Mouse (Mus musculus) midbrain, embryonic 14.5 days (tissue): ENCODE data around the gene Gmip. TPM values are rescaled to one million over a fixed set of nuclear protein-coding genes. Genes with fewer than 3 reads are reported as not detected.

Experiments used
- polyA plus RNA-seq: library from polyadenylated mRNA; unstranded; fragments of >200 nt; fragmentation: Nextera tagmentation; extraction: Ambion mirVana; gene quantifications from 2 replicates; pipeline ENCODE4 v1.2.1, GENCODE M21; 2014

The Gmip gene
- polyA plus RNA-seq, 1 experiment from 2014 or later: 26.0 TPM

Other genes starting within 250 kb of the Gmip start
- gene Zfp868, start 183.1 kb upstream of the Gmip start, polyA plus RNA-seq: 41.4 and 48.1 TPM in 2 replicates
- 1.6 and 1.9 TPM in 2 replicates for gene Zfp964, start 154.2 kb upstream of the Gmip start, polyA plus RNA-seq
- 23.4 and 31.7 TPM in 2 replicates for gene Zfp869, start 98.0 kb upstream of the Gmip start, polyA plus RNA-seq
- gene Zfp963, start 58.7 kb upstream of the Gmip start, polyA plus RNA-seq: 9.6 and 10.6 TPM in 2 replicates
- gene Gm20422, start 33.8 kb upstream of the Gmip start, polyA plus RNA-seq: not detected in 2 replicates
- 49.6 and 50.6 TPM in 2 replicates for gene Atp13a1, start 17.5 kb upstream of the Gmip start, polyA plus RNA-seq
- gene Zfp866, start 17.5 kb upstream of the Gmip start, polyA plus RNA-seq: 40.1 and 50.4 TPM in 2 replicates
- gene Lpar2, start 13.8 kb downstream of the Gmip start, polyA plus RNA-seq: 1.2 TPM in 2 replicates
- 62.3 and 78.2 TPM in 2 replicates for gene Pbx4, start 23.8 kb downstream of the Gmip start, polyA plus RNA-seq
- 3.1 and 4.6 TPM in 2 replicates for gene Cilp2, start 79.0 kb downstream of the Gmip start, polyA plus RNA-seq
- 5.1 TPM in 2 replicates for gene Tssk6, start 93.5 kb downstream of the Gmip start, polyA plus RNA-seq
- 170 and 211 TPM in 2 replicates for gene Ndufa13, start 93.9 kb downstream of the Gmip start, polyA plus RNA-seq
- 8.4 and 11.9 TPM in 2 replicates for gene Yjefn3, start 94.0 kb downstream of the Gmip start, polyA plus RNA-seq
- gene Gatad2a, start 187.7 kb downstream of the Gmip start, polyA plus RNA-seq: 22.6 and 28.1 TPM in 2 replicates
- 65.2 and 76.3 TPM in 2 replicates for gene Mau2, start 234.1 kb downstream of the Gmip start, polyA plus RNA-seq
- 49.2 and 52.7 TPM in 2 replicates for gene Sugp1, start 234.1 kb downstream of the Gmip start, polyA plus RNA-seq